Mouse (Mus musculus) liver, embryonic 13.5 days (tissue): ENCODE data around the gene Glud1. TPM values are rescaled to one million over a fixed set of nuclear protein-coding genes. Genes with fewer than 3 reads are reported as not detected.
A peak's percentile ranks its signal among the peaks of the same experiment; 100 is the strongest.

Experiments used
- ATAC-seq: fragments of 200-750 bp; cut with Nextera tagmentation; 2 replicates; pipeline ENCODE4 v1.8.0; 2017; ENCODE audit warnings: low read depth, mild to moderate bottlenecking, moderate number of reproducible peaks, moderate library complexity
- DNase-seq: peaks from one replicate; pipeline ENCODE4 v3.0.0; 2022
- H3K27ac ChIP-seq: fragments of 300-500 bp; sonication (generic); 2 replicates; pipeline ENCODE4 v1.5.1; 2015; ENCODE audit warnings: moderate library complexity, mild to moderate bottlenecking, inconsistent platforms
- H3K27me3 ChIP-seq: fragments of 300-500 bp; sonication (generic); 2 replicates; pipeline ENCODE4 v1.6.1; 2015; ENCODE audit warnings: mild to moderate bottlenecking, inconsistent platforms
- H3K36me3 ChIP-seq: fragments of 300-500 bp; sonication (generic); 2 replicates; pipeline ENCODE4 v1.6.1; 2015; ENCODE audit warnings: mild to moderate bottlenecking, inconsistent platforms
- H3K4me1 ChIP-seq: fragments of 300-500 bp; sonication (generic); replicated peaks from 2 replicates; pipeline ENCODE4 v1.6.1; 2015; ENCODE audit warnings: inconsistent platforms
- H3K4me2 ChIP-seq: fragments of 300-500 bp; sonication (generic); 2 replicates; pipeline ENCODE4 v1.6.1; 2015; ENCODE audit warnings: inconsistent platforms, mild to moderate bottlenecking, moderate library complexity
- H3K4me3 ChIP-seq: fragments of 300-500 bp; sonication (generic); replicated peaks from 2 replicates; pipeline ENCODE4 v1.5.1; 2015; ENCODE audit warnings: mild to moderate bottlenecking, inconsistent platforms
- H3K9ac ChIP-seq: fragments of 300-500 bp; sonication (generic); 2 replicates; pipeline ENCODE4 v1.6.1; 2015; ENCODE audit warnings: mild to moderate bottlenecking, inconsistent platforms
- H3K9me3 ChIP-seq: fragments of 300-500 bp; sonication (generic); replicated peaks from 2 replicates; pipeline ENCODE4 v1.6.1; 2016; ENCODE audit warnings: inconsistent platforms
- WGBS: fragments of 180-500 bp; shearing (Covaris S2); methylation state at CpG from one replicate; pipeline ENCODE4 v1.1.7; 2015; ENCODE audit not compliant: insufficient replicate concordance; 5-methylcytosine and 5-hydroxymethylcytosine counted together
- polyA plus RNA-seq: library from polyadenylated mRNA; unstranded; fragments of >200 nt; fragmentation: Nextera tagmentation; extraction: Ambion mirVana; gene quantifications from 2 replicates; pipeline ENCODE4 v1.2.1, GENCODE M21; 2015

The Glud1 gene
- polyA plus RNA-seq, 1 experiment from 2014 or later, result 127 TPM

DNA sequence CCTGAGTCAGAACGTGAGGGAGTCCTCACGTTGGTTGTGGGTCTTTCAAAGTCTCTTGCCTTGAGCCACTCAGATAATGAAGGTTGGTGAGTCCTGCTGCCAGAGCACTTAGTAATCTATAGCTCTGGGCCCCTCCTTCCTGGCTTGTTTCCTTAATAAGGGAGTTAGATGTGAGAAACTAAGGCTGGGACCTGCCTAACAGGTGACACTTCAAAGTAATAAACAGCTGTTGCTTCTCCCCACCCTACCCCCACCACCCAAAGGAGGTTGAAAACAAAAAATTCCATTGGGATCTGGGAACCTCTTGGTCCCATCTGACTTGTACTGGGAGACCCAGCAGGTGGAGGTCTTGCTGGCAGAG is 54.6 kb downstream of the Glud1 start:
- Histone ChIP-seq H3K36me3 (no peaks in the 10 kb centered on the region), H3K27ac (no peak overlapping the region), H3K27me3 (no peaks in the 10 kb centered on the region), H3K9ac (no peak overlapping the region), H3K4me3 (no peak overlapping the region), H3K9me3 (no peaks in the 10 kb centered on the region), H3K4me1 (peaks cover 24% of the 10 kb centered on the region), H3K4me2 (no peak overlapping the region)
- no peak for ATAC-seq
- no peak for DNase-seq
- 63% methylated on average over 2 of the region's 2 CpGs for WGBS

DNA sequence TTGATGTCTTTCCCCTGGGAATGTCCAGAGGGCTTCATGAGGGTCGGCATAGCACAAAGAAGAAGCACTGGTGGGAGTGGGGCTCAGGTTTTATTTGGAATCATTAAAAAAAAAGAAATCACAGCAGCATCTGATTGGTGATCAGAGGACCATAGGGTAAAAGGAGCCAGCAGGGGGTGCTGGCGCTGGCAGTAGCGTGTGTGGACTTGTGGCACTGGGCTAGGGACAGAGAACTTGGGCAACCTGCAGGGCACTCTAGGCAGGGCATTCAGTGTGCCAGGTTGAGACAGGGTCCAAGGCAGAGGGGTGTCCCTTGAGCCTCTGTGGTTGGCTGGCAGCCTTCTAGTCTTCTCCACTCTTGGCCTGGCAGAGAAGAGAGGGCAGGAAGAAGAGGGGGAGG is 59.7 kb downstream of the Glud1 start:
- Histone ChIP-seq H3K4me1 (0 out of 2 replicates have a peak, but pooled peaks cover 3% of the 10 kb centered on the region), H3K9ac (no peak overlapping the region), H3K4me3 (no peak overlapping the region), H3K36me3 (no peaks in the 10 kb centered on the region), H3K4me2 (no peak overlapping the region), H3K27me3 (no peaks in the 10 kb centered on the region), H3K27ac (no peak overlapping the region), H3K9me3 (no peaks in the 10 kb centered on the region)
- ATAC-seq (no peak), DNase-seq (no peak)
- 54% methylated on average over 3 of the region's 3 CpGs for WGBS

DNA sequence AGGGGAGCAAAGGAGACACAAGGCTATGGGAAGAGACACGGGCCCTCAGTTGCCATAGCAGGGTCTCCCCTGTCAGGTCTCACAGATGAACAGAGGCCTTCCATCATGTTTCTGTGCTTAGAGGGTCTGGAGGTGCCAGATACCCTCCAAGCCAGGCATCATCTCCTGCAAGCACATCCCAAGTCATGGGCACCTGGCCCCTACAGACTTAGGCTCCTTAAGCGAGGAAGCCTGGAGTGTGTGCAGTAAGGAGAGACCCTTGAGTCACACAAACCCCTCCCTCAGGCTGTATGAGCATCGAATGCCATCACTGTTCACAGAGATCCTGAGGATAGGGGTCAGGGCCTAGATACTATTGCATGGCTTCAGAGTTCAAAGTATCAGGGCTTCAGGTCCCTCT is 60.4 kb downstream of the Glud1 start:
- 62% methylated on average over 3 of the region's 3 CpGs for WGBS
- no peak overlapping the region for H3K27ac ChIP-seq
- no peak for ATAC-seq

DNA sequence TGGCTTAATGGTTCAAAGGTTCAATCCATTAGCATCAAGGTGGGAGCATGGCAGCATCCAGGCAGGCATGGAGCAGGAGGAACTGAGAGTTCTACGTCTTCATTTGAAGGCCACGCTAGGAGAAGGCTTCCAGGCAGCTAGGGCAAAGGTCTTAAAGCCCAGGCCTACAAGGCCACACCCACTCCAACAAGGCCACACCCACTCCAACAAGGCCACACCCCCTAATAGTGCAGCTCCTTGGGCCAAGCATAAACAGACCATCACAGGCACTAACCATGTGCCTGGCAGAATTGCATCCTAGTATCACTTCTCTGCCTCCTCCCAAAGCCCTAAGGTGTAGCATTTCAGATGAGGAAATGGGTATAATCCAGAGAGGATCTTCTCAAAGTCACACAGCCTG is 61.2 kb downstream of the Glud1 start:
- H3K9me3 ChIP-seq, result no peaks in the 10 kb centered on the region

More for the DNA sequence above, 60.4 kb downstream of the Glud1 start:
- H3K9ac ChIP-seq, result no peak overlapping the region
- H3K4me3 ChIP-seq, result no peak overlapping the region
- H3K4me2 ChIP-seq, result no peak overlapping the region
- H3K9me3 ChIP-seq, result no peaks in the 10 kb centered on the region
- H3K4me1 ChIP-seq, result 0 out of 2 replicates have a peak, but pooled peaks cover 3% of the 10 kb centered on the region
- DNase-seq, result no peak
- no peaks in the 10 kb centered on the region for H3K27me3 ChIP-seq
- H3K36me3 ChIP-seq, result no peaks in the 10 kb centered on the region

DNA sequence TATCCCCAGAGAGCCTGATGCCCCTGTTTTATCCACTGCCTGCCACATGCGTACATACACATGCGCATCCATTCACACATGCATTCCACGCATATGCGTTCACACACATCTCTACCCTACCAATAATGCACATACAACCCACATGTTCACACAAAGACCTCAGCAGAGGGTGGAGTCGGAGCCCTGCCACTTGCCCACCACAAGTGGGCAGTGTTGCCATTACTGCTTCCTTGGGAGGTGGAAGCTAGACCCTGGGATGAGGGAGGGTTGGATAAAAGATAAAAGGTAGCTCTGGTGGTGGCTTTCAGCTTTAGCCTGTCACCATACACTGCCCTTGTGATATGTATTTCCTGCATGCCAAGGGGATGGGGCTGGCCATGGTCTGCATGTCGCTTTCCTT is 62.1 kb downstream of the Glud1 start:
- no peaks in the 10 kb centered on the region for H3K9me3 ChIP-seq
- H3K4me1 ChIP-seq, result 0 out of 2 replicates have a peak, but pooled peaks cover 3% of the 10 kb centered on the region
- no peaks in the 10 kb centered on the region for H3K27me3 ChIP-seq
- H3K36me3 ChIP-seq, result no peaks in the 10 kb centered on the region
- H3K27ac ChIP-seq, result no peak overlapping the region
- ATAC-seq, result no peak
- DNase-seq, result no peak
- no peak overlapping the region for H3K4me2 ChIP-seq
- 79% methylated on average over 6 of the region's 6 CpGs for WGBS
- no peak overlapping the region for H3K9ac ChIP-seq
- no peak overlapping the region for H3K4me3 ChIP-seq

More for the DNA sequence above, 61.2 kb downstream of the Glud1 start:
- ATAC-seq, result no peak
- no peak for DNase-seq
- Histone ChIP-seq H3K27me3 (no peaks in the 10 kb centered on the region), H3K4me3 (no peak overlapping the region), H3K4me2 (no peak overlapping the region), H3K27ac (no peak overlapping the region), H3K4me1 (0 out of 2 replicates have a peak, but pooled peaks cover 3% of the 10 kb centered on the region), H3K9ac (no peak overlapping the region), H3K36me3 (no peaks in the 10 kb centered on the region)
- 66% methylated on average over 2 of the region's 2 CpGs for WGBS

DNA sequence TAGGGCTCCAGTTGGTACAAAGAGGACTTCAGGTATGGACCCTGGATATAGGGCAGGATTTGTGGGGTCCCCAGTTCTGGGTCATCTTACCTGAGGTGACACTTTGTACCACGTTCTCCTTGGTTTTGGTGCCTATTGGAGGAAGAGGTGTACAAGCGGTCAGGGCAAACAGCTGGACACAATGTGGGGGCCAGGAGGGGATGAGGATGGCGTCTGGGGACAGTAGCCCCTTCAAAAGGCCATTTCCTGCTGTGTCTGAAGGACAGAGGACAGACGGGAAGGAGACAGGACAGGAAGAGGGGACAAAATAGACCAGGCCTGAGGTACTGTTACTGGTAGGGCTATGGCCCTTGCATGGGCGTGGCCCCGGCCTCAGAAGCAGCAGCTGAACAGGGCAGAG is 63.1 kb downstream of the Glud1 start:
- Histone ChIP-seq H3K4me2 (no peak overlapping the region), H3K27ac (no peak overlapping the region), H3K4me3 (no peak overlapping the region), H3K9ac (no peak overlapping the region), H3K4me1 (0 out of 2 replicates have a peak, but pooled peaks cover 3% of the 10 kb centered on the region), H3K27me3 (no peaks in the 10 kb centered on the region), H3K36me3 (no peaks in the 10 kb centered on the region), H3K9me3 (no peaks in the 10 kb centered on the region)
- no peak for ATAC-seq
- WGBS, result 55% methylated on average over 6 of the region's 6 CpGs
- DNase-seq, result no peak

DNA sequence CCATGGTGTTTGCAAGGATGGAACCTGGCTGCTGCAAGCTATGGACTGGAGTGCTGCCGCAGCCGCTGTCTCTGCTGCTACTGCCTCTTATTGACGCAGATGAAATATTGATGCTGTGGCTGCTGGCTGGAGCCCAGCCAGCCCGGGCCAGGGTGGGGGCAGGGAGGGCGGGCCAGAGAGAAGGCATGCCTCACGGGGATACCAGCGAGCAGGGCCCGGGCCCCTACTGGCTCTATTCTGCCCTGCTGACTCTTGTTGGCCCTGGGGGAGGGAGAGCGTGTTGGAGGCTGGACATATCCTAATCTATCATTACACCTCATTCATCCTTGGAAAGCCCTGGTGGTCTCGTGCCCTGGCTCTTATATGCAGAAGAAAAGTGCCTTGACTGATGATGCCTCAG is 64.0 kb downstream of the Glud1 start, which contains the start of gene Sncg:
Gene Sncg, minus strand, starts transcription at position 213 of the 400 bp plus-strand sequence.
- 50% methylated on average over 10 of the region's 10 CpGs for whole genome bisulfite sequencing
- H3K27ac ChIP-seq, result no peak within 1 kb of the TSS
- no peak for ATAC-seq
- H3K9me3 ChIP-seq, result no peaks in the 10 kb centered on the region
- H3K4me2 ChIP-seq, result no peak within 1 kb of the TSS
- no peaks in the 10 kb centered on the region for H3K27me3 ChIP-seq
- H3K4me3 ChIP-seq, result peak within 1 kb of the TSS; percentile 8; the same call in 1 of the 2 replicates
- H3K36me3 ChIP-seq, result no peaks in the 10 kb centered on the region
- H3K9ac ChIP-seq, result no peak within 1 kb of the TSS
- H3K4me1 ChIP-seq, result 0 out of 2 replicates have a peak, but pooled peaks cover 3% of the 10 kb centered on the region
- DNase-seq, result no peak

DNA sequence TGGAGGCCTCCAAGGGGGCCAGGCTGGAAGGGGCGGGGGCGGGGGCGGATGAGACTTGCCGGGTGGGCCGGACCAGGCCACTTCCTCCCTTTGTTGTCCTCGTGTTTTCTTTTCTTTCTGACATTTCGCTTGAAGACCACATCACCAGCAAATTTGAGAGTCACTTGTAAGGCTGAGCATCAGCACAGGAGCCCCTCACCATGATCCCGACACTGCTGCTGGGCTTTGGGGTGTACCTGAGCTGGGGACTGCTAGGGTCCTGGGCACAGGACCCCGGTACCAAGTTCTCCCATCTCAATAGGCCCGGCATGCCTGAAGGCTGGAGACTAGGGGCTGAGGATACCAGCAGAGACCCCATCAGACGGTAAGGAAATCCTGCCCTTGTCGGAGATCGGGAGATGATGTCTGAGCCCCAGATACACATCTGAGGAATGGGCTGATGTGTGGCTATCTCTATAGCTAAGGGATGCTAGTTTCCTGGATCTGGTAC is 64.9 kb downstream of the Glud1 start, which contains the start of gene Mmrn2:
Gene Mmrn2, plus strand, starts transcription at position 51 of the 490 bp plus-strand sequence.
- no peak for DNase-seq
- H3K9me3 ChIP-seq, result no peaks in the 10 kb centered on the region
- 0 out of 2 replicates have a peak, but pooled peaks cover 3% of the 10 kb centered on the region for H3K4me1 ChIP-seq
- H3K4me3 ChIP-seq, result peak within 1 kb of the TSS; percentile 15; the same call in 1 of the 2 replicates
- no peak for ATAC-seq
- whole genome bisulfite sequencing, result 44% methylated on average over 13 of the region's 13 CpGs
- H3K9ac ChIP-seq, result no peak within 1 kb of the TSS
- H3K27me3 ChIP-seq, result no peaks in the 10 kb centered on the region
- no peak within 1 kb of the TSS for H3K27ac ChIP-seq
- peak within 1 kb of the TSS; percentile 10; the same call in 1 of the 2 replicates for H3K4me2 ChIP-seq
- H3K36me3 ChIP-seq, result no peaks in the 10 kb centered on the region

DNA sequence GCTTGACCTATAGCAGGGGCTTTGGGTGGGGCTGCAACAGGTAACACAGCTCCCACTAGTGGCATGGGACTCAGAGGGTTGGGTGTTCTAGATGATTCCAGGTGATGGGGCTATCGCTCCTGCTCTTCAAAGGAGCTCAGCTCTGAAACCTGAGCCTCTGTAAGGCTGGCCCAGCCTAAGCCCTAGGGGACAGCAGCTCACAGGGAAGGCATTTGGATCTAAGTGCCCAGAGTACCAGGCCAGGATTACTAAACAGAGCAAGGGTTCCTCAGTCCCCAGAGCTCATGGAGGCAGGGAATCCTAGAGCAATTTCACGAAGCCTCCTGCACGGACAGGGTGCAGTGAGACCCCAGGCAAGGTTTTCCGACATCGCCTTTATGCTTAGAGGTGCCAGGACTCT is 65.4 kb downstream of the Glud1 start:
- no peak overlapping the region for H3K27ac ChIP-seq
- no peaks in the 10 kb centered on the region for H3K36me3 ChIP-seq
- no peaks in the 10 kb centered on the region for H3K27me3 ChIP-seq
- peak overlapping the region; percentile 10; the same call in 1 of the 2 replicates for H3K4me2 ChIP-seq
- no peak for ATAC-seq
- WGBS, result 80% methylated on average over 5 of the region's 5 CpGs
- DNase-seq, result no peak
- no peaks in the 10 kb centered on the region for H3K9me3 ChIP-seq
- no peak overlapping the region for H3K9ac ChIP-seq
- 0 out of 2 replicates have a peak, but pooled peaks cover 3% of the 10 kb centered on the region for H3K4me1 ChIP-seq
- 0 out of 2 replicates have a peak overlapping the region, but pooled peaks have one; percentile 15 for H3K4me3 ChIP-seq

DNA sequence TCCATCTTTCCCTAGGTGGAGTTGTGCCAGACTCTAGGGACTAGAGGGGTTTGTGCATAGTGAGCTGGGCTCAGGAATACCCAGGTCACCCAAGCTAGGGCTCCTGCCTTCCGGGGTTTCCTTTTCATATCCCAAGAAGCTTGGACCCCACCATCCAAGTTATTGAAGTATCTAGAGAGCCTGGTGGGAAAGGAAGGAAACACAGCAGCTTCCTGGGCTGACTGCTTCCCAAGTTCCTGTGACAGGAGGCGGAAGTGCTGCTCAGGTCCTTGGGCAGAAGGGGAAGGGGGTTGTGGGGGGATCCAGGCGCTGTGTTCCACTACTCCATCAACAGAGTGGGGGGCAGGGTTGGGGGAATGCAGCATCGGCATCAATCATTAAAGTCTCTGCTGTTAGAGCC is 66.6 kb downstream of the Glud1 start:
- H3K9ac ChIP-seq, result no peak overlapping the region
- no peaks in the 10 kb centered on the region for H3K27me3 ChIP-seq
- no peak for DNase-seq
- no peak overlapping the region for H3K27ac ChIP-seq
- peak overlapping the region; percentile 4; the same call in 1 of the 2 replicates for H3K4me3 ChIP-seq
- H3K9me3 ChIP-seq, result no peaks in the 10 kb centered on the region
- 45% methylated on average over 4 of the region's 4 CpGs for WGBS
- H3K4me2 ChIP-seq, result no peak overlapping the region
- 0 out of 2 replicates have a peak, but pooled peaks cover 3% of the 10 kb centered on the region for H3K4me1 ChIP-seq
- no peak for ATAC-seq
- no peaks in the 10 kb centered on the region for H3K36me3 ChIP-seq

DNA sequence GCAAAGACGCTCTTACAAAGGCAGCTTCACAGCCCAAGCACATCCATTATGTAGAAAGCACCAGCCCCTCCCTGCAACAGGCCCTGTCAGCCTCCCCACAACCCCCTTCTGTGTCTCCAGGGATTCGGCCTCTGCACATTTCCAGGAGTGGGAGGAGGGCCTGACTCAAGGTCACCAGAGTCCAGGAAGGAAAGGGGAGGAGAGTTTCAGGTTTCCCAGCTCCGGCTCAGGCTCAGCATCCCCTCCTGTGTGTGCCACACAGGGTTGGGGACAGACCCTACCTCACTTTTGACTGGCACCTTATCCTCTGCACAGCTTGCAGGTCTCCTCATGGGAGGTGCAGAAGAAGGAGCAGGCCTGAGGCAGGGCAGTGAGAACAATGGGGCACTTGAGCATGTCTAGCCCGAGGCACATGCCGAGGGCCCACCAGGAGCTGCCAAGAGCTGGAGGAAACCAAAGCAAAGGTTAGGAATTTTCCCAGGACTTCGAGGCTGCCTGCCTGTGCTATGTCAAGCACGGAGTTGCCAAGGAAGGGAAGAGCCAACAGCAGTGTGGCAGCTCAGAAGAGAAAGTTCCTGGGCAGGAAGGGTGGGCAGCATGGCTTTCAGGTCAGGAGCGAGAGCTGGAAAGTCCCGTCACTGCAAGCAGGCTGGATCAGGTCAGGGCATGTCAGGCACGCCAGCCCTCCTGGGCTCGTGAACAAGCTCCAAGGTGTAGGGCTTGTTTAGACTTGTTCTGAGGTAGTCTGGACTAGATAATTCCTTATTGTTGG is 68.2 kb downstream of the Glud1 start:
- no peak for ATAC-seq
- H3K27ac ChIP-seq, result no peak overlapping the region
- H3K4me2 ChIP-seq, result no peak overlapping the region

More for the DNA sequence above, 68.2 kb downstream of the Glud1 start:
- H3K9me3 ChIP-seq, result no peaks in the 10 kb centered on the region
- H3K36me3 ChIP-seq, result no peaks in the 10 kb centered on the region
- 0 out of 2 replicates have a peak, but pooled peaks cover 3% of the 10 kb centered on the region for H3K4me1 ChIP-seq
- no peak overlapping the region for H3K9ac ChIP-seq
- no peaks in the 10 kb centered on the region for H3K27me3 ChIP-seq
- no peak for DNase-seq
- no peak overlapping the region for H3K4me3 ChIP-seq
- WGBS, result 61% methylated on average over 11 of the region's 11 CpGs
